Mouse (Mus musculus) megakaryocyte progenitor cell, adult 5-6 weeks (primary cell): ENCODE measurements at regions not wholly inside any gene's neighbourhood (a gene's known extent, or its start where the extent isn't known, plus 50 kb on each side); places are given as distances from the start of the nearest gene placed in this dataset.
"Not testable (repeated sequence)": the region's sequence is repeated elsewhere in the genome, so short reads cannot be mapped to it uniquely, and the experiment has no call there.

Experiments
- ATAC-seq: replicated peaks from 2 replicates; pipeline ENCODE4 v1.8.0; 2016; ENCODE audit warnings: mild to moderate bottlenecking, moderate TSS enrichment, inconsistent platforms; ENCODE audit not compliant: poor library complexity

DNA sequence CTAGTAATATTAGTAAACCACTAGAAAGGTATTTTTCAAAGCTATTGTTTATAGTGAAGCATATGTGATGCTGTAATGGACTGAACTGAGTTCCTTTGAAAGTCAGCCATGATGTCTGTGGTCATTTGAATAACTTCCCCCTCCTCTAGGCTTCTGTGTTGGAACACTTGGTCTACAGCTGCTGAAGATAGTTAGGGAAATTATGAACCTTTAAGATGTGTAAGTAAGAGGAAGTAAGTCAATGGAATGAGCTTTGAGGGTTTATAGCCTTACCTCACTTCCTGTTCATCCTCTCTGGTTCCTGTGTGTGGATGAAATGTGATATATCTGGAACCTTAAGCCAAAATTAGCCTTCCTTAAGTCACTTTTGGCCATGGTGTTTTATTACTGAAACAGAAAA is 145.7 kb upstream of the Tmem229a start:
- no peak for ATAC-seq

DNA sequence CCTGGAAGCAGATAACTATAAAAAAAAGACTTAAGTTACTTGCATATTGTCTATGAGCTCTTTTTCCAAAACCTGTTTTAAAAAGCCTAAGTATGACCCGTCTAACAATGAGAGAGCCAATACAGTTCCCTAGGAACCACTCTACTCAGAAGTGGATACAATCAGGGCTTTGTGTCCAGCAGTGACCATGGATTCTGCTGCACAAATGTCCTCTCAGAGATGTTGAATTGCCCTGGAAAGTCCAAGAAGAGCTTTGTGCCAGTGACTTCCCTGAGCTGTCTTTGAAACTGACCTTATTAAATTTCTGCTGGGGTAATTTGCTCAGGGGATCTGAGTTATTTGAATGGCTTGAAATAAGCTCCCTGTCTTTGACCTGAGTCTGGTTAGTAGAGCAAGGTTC is 131.1 kb upstream of the Tmem229a start:
- ATAC-seq = no peak

DNA sequence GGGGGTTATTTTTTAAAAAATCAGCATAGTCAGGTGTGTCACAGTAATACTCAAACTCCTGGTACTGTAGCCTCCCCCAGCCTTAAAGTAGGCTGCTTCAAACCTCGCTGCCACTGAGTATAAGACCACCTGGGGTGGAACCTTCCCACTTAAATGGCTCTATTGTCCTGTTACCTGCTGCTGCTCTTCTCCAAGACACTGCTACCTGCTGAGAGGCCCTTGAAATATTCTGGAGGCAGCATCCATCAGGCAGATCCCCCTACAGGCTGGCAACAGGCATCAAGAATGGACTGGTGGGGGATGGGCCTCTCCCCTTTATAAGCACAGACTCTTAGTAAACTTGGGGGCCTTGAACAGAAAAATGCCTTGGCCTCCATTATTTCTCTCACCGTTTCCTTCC is 129.8 kb upstream of the Tmem229a start:
- ATAC-seq = no peak

DNA sequence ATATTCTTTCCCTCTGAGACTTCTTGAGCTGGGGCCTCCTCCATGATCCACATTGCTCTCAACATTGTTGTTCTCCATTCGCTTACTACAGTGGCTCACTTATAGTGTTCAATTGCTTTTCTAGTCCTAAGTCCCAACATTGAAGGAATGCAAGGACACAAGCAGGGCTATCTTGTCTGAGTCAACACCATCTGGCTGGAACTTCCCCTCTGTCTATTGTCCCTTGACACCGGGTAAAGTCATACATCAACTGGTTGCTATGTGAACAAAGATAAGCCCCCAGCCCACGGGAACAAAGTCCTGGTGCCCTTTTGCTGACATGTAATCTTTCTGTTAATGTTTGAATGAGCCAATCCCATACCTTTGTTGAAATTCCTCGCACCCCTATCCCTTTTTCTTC is 129.2 kb upstream of the Tmem229a start:
- not testable (repeated sequence) for ATAC-seq

DNA sequence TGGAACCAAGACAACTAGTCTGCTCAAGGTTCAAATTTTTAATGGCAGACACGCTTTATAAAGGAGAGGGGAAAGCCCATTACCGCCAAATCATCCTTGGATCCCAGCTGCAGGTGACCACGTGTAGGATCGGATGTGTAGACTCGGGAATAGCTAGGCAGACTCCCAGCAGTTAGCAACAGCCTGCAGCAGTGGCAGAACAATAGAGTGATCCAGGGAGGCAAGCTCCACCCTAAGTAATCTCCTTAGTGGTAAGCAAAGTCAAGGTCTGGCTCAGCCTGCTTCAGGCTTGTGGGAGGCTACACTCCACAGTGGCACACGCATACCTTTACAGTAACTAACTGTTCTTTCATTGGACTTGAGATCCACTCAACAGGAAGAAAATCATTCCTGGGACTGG is 109.8 kb upstream of the Tmem229a start:
- no peak for ATAC-seq

DNA sequence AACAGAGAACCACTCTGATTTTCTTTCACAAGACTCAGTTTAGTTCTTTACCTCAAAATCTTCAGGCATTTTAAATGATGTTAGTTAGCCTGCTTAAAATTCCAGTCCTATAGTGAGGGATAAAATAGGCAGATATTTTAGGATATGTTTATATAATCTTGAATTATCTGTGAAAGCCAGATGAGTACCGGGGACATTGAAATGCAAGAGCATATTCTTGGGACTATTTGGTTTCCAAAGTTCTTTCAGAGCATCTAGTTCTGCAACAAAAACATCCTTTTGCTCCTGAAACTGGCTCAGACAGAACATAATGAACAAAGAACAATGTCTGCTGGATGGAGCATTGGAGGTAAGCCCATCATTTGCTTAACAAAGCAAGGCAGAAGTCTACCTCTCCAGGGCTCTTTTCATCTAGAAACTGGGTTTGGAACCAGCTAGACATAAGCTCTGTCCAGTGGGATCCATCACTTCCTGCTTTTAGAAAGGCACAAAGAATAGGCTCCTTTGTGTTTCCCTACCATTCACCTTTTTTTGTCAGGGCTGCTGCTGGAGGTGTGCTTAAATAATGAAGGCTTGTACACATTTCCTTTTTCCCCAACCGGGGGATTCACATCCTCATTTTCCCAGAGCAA is 76.9 kb upstream of the Tmem229a start:
- ATAC-seq = no peak

DNA sequence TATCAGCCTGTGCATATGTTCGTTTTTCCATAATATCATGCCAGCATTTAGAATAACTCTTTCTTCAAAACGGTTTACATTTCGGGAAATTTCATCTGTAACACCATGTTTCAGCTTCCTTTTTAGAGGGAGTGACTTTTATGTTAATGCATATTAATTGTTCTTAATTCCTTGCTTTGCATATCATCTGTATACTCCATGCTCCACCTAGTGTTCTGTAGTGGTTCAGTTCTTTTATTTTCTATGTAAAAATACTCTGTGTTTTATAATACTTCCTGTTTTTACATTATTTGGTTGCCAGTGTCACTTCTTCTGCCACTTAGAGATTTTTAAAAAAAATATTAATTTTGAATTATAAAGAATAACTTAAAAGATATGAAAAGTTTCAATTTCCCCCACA is 70.9 kb upstream of the Tmem229a start:
- no peak for ATAC-seq

DNA sequence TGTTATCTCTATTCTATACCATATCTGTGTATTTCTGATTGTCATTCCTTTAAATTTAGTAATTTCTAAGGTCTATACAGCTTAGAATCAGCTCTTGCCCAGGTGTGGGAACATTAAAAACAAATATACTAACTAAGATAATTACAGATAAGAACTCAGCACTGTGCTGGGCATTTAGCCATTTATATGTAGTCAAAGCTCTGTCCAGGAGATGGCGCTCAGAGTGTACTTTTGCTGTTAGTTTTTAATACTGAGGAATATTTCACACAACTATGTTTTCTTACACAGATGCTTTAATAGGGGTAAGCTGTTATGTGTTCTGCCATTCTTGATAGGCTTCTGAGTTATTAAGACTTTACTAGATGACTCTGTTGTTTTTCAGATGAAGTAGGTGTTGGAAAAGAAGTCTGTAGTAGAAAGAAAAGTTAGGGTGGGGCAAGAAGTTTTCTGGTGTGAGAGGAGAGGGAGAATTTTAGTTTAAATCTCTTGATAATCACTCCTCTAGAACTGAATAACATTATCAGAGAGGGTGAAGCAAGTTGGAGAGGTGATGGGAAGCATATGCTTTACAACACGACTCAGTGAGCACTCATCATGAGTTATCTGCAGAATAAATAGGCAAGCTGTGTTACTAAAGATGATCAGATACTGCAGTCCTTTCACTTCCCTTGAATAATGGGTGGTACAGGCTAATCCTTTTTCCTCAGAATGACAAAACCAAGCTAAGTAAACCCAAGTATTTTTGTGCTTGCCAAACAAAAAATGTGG is 64.1 kb upstream of the Tmem229a start:
- ATAC-seq = peak; percentile 86

DNA sequence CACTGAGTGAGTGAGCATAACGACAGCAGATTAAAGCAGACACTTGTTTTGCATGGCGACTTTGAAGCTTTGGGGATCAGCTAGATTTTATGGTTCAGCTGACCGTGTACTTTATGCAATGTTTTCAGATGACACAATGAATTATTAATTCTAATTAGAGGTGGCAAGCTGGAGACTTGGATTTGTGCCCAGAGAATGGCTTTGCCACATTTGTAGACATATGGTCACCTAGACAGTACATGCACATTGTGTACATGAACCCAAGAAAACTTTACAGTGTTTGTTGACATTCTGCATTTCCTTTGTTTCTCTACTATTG is 57.1 kb upstream of the Tmem229a start:
- no peak for ATAC-seq

DNA sequence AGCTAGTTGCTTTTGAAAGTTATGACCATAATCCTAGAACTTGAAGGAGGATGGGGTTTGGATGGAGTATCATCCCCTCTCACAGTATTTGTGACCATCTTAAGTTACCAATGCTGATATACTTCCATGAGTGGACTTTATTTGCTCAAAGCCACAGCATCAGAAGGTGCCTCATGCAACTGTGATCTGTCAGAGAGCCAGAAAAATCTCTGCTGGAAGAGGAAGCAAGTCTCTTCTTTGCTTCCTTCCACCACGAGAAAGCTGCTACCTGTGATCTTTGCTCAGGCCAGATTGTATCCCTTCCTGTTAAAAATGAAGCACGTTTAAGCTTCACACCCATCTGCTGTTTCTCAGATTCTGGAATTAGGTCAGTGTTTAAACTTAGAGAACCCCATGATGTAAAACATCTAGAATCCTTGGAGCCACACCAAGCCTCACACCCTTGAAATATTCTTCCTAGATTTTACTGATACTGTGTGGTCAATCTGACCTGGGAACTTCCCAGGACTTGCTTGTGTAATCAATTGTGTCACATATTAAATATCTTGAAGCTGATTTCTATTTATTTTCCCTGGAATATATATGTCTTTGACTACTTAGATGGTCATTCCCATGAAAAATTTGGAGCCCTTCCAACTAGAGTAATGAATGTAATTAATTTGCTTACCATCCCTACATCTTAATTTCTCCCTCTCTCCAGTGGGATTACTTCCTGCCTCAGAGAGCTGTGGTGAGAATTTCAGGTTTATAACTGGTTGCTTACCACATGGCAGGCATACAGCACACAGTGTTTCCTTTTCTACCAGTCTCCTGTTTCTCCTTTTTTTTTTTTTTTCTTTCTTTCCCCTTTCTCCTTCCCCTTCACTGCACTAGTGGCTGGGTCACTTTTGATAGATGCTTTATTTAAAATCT is 56.5 kb upstream of the Tmem229a start:
- ATAC-seq = no peak

DNA sequence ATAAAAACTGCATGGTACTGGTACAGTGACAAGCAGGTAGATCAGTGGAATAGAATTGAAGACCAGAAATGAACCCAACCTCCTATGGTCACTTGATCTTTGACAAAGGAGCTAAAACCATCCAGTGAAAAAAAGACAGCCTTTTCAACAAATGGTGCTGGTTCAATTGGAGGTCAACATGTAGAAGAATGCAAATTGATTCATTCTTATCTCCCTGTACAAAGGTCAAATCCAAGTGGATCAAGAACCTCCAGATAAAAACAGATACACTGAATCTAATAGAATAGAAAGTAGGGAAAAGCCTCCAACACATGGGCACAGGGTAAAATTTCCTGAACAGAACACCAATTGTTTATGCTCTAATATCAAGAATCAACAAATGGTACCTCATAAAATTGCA is 52.8 kb upstream of the Tmem229a start:
- not testable (repeated sequence) for ATAC-seq
